Mouse (Mus musculus) left cerebral cortex, adult 2 months (tissue): ENCODE results near the gene Nelfb. TPM values are rescaled to one million over a fixed set of nuclear protein-coding genes. Genes with fewer than 3 reads are reported as not detected.
A peak's percentile ranks its signal among the peaks of the same experiment; 100 is the strongest.

Source experiments
- DNase-seq, 2 experiments: peaks; one replicate each; pipeline ENCODE4 v3.0.0; 2021 to 2022; ENCODE audit warnings: low spot score in 2 of 2, mixed read lengths in 1 of 2; ENCODE audit errors: extremely low spot score in 1 of 2
- H3K27ac ChIP-seq: fragments of 200-600 bp; 2 replicates; pipeline ENCODE4 v1.8.1; 2022
- H3K4me3 ChIP-seq: fragments of 200-600 bp; 2 replicates; pipeline ENCODE4 v1.8.1; 2022
- CTCF ChIP-seq: fragments of 200-600 bp; IDR thresholded peaks from 2 replicates; pipeline ENCODE4 v1.8.1; 2022; ENCODE audit warnings: antibody characterized with exemption, mild to moderate bottlenecking, moderate library complexity
- intact Hi-C: fragments of 180-260 bp; cut with DNase I; formaldehyde crosslinking; loops from one replicate; pipeline ENCODE4 v1.15.1; 2025
- total RNA-seq, 2 experiments: library from RNA; stranded (reverse); gene quantifications; 2 replicates each; pipeline ENCODE4 v1.2.3; 2021

The Nelfb gene
- total RNA-seq, 2 experiments from 2014 or later = 53.4 to 64.3 TPM

GRCm38 (mm10) chr2:25228995-25229530 is 17.8 kb upstream of the Nelfb start:
- intact Hi-C loops = loop anchor here (2.0 kb wide), 3 partner anchors 24 to 36 kb away; partner anchors contain the start of gene Tprn

DNA sequence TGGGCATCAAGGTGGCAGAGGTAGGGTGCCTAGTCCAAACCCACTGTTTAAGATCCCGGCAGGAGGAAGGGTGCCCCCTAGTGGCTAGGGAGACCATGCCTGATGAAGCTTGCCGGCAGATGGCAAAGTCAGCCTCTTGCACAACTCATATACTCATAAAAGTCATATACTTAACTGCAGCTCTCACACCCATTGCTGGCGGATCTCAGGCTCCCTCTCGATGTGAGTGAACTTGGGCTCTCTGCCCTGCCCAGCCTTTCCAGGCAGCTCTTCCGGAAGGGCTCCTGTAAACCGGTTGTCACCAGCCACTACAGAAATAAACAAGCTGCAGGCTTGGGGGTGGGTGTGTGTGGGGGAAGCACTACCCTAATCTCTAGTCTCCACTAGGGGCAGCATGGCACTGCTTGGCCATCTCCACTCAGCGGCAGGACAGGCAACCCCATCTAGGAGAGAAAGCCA is 17.2 kb upstream of the Nelfb start:
- TF ChIP-seq CTCF = peak; percentile 73
- H3K4me3 ChIP-seq = peak overlapping the region; percentile 32
- peak; percentile 77 to 82 for DNase-seq
- H3K27ac ChIP-seq = peak overlapping the region; percentile 82
- intact Hi-C loops = loop anchor here (2.0 kb wide), 3 partner anchors 24 to 36 kb away; partner anchors contain the start of gene Tprn

More at GRCm38 (mm10) chr2:25228995-25229530, 17.8 kb upstream of the Nelfb start:
- Histone ChIP-seq H3K4me3 (no peak overlapping the region; the same call in 1 of the 2 replicates), H3K27ac (peak overlapping the region; percentile 82)
- no peak for TF ChIP-seq CTCF
- DNase-seq = no peak

GRCm38 (mm10) chr2:25227406-25227805 is 16.1 kb upstream of the Nelfb start:
- Histone ChIP-seq H3K27ac (peak overlapping the region; percentile 73), H3K4me3 (no peak overlapping the region)
- intact Hi-C loops = no loop called here
- DNase-seq = no peak
- TF ChIP-seq CTCF = no peak

GRCm38 (mm10) chr2:25226864-25227263 is 15.6 kb upstream of the Nelfb start:
- no peak overlapping the region for H3K4me3 ChIP-seq
- DNase-seq = peak in 1 of 2 experiments; percentile 51
- intact Hi-C loops = no loop called here
- peak overlapping the region; percentile 73 for H3K27ac ChIP-seq
- no peak for TF ChIP-seq CTCF

- intact Hi-C loops = loop anchor here (2.0 kb wide), 1 partner anchor 15 kb away; the partner anchor contains the start of gene Nelfb
- TF ChIP-seq CTCF = no peak
- Histone ChIP-seq H3K4me3 (no peak overlapping the region), H3K27ac (peak overlapping the region; percentile 87)
- DNase-seq = no peak
These were observed 14.6 kb upstream of the Nelfb start for GRCm38 (mm10) chr2:25225811-25226379.

GRCm38 (mm10) chr2:25224766-25225752 is 13.8 kb upstream of the Nelfb start:
- intact Hi-C loops = loop anchor here (2.0 kb wide), 1 partner anchor 14 kb away; the partner anchor contains the start of gene Nelfb
- TF ChIP-seq CTCF = no peak; the same call in none of the 2 replicates
- DNase-seq = peak; percentile 96 to 98
- peak overlapping the region; percentile 54 for H3K4me3 ChIP-seq
- peak overlapping the region; percentile 87 for H3K27ac ChIP-seq

DNA sequence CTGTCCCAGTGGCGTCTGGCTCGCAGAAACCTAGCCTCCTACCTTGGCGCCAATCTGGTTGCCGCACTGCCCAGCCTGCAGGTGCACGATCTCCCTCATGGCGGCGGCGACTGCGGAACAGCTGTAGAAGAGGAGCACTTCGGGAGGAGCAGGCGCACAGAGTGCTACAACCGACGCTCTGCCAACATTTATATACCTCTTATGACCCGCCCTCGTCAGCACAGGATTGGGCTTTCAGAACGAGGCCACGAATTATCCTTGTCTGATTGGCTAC is 13.1 kb upstream of the Nelfb start, which contains the start of gene Tubb4b:
Tubb4b (minus strand) TSS at position 211 of the 274 bp plus-strand sequence.
- DNase-seq = no peak
- peak within 1 kb of the TSS; percentile 96 for H3K27ac ChIP-seq
- intact Hi-C loops = loop anchor here (2.0 kb wide), 1 partner anchor 14 kb away; the partner anchor contains the start of gene Nelfb
- TF ChIP-seq CTCF = peak; percentile 13; the same call in 1 of the 2 replicates
- H3K4me3 ChIP-seq = peak within 1 kb of the TSS; percentile 93

DNA sequence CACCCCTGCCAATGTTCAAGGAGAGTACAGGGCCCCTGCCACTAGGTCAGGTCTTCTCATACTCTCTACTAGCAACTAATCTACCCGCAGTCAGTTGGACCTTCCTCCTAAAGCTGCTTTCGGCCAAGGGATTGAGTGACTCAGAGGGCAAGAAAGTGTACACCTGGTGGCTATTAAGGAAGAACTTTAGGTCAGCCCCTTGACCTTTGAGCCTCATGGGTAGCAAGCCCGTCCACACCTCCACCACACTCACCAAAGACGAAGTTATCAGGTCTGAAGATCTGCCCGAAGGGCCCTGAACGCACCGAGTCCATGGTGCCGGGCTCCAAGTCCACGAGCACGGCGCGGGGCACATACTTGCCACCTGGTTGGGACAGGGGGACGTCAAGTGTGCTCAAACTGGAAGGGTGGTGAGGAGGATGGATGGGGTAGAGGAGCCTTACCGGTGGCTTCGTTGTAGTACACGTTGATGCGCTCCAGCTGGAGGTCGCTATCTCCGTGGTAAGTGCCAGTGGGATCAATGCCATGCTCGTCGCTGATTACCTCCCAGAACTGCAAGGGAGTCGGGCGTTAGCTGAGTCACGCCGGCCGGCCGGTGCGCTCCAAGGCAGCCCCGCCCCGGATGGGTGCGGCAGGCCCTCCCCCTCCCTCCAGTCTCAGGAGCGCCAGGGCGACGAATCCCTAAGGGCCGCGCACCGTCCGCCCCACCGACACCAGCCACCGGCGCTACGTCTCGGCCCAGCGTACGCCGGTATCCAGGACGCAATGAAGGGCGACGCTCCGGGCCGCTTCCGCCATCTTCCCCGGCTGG is 12.6 kb upstream of the Nelfb start:
- TF ChIP-seq CTCF = no peak
- intact Hi-C loops = loop anchor here (2.0 kb wide), 1 partner anchor 13 kb away; the partner anchor contains the start of gene Nelfb
- Histone ChIP-seq H3K4me3 (peak overlapping the region; percentile 93), H3K27ac (peak overlapping the region; percentile 96)
- DNase-seq = peak; percentile 79

DNA sequence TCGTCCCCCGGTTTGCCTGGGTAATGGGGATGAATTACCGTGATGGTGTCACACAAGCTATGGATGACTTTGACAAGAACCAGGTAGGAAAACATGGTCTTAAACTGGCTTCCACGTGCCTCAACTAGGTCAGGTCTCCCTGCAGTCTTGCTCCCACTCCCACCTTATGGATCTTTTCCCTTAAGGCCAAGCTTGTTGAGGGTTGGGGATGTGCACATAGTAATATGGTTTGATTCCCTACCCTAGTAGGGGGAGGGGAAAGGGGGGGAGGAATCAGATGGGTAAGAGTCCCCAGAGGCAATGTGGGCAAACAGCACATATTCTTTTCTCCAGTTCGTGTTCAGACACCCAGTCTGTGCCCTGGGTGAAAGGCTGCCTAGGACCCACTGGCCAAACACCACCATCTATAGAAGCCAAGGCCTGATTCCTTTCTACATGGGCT is 10.1 kb upstream of the Nelfb start:
- DNase-seq = no peak
- Histone ChIP-seq H3K4me3 (no peak overlapping the region), H3K27ac (no peak overlapping the region)
- intact Hi-C loops = no loop called here
- TF ChIP-seq CTCF = no peak

- no peak within 1 kb of the TSS for H3K27ac ChIP-seq
- no peak for TF ChIP-seq CTCF
- no peak within 1 kb of the TSS for H3K4me3 ChIP-seq
- DNase-seq = no peak
- intact Hi-C loops = no loop called here
These were observed 7.2 kb upstream of the Nelfb start, which contains the start of gene Fam166a for GRCm38 (mm10) chr2:25218445-25218844. Gene Fam166a (plus strand): TSS chr2:25218745.

- TF ChIP-seq CTCF = no peak
- intact Hi-C loops = no loop called here
- H3K4me3 ChIP-seq = no peak overlapping the region
- DNase-seq = no peak
- no peak overlapping the region for H3K27ac ChIP-seq
These were observed 6.4 kb upstream of the Nelfb start for GRCm38 (mm10) chr2:25217666-25218065.
